Mouse (Mus musculus) hindbrain, postnatal 0 days (tissue): ENCODE data around the gene Bspry. TPM values are rescaled to one million over a fixed set of nuclear protein-coding genes. Genes with fewer than 3 reads are reported as not detected.

Experiments
- ATAC-seq: fragments of 200-750 bp; cut with Nextera tagmentation; 2 replicates; pipeline ENCODE4 v1.8.0; 2017; ENCODE audit warnings: mild to moderate bottlenecking, moderate TSS enrichment, moderate library complexity
- DNase-seq: peaks from one replicate; pipeline ENCODE4 v3.0.0-alpha.2; 2015; ENCODE audit warnings: low spot score
- H3K27ac ChIP-seq: fragments of 300-500 bp; sonication (generic); 2 replicates; pipeline ENCODE4 v1.5.1; 2014; ENCODE audit warnings: mild to moderate bottlenecking
- H3K27me3 ChIP-seq: fragments of 300-500 bp; sonication (generic); 2 replicates; pipeline ENCODE4 v1.6.1; 2014; ENCODE audit warnings: low read length, mixed read lengths; ENCODE audit not compliant: insufficient read depth
- H3K36me3 ChIP-seq: fragments of 300-500 bp; sonication (generic); 2 replicates; pipeline ENCODE4 v1.6.1; 2014; ENCODE audit warnings: low read length, mixed read lengths; ENCODE audit not compliant: insufficient read depth
- H3K4me1 ChIP-seq: fragments of 300-500 bp; sonication (generic); 2 replicates; pipeline ENCODE4 v1.6.1; 2014; ENCODE audit warnings: antibody characterized with exemption, low read length, mixed read lengths; ENCODE audit not compliant: insufficient read depth
- H3K4me2 ChIP-seq: fragments of 300-500 bp; sonication (generic); 2 replicates; pipeline ENCODE4 v1.6.1; 2014; ENCODE audit warnings: low read depth, mild to moderate bottlenecking, low read length, moderate library complexity, mixed read lengths
- H3K4me3 ChIP-seq: fragments of 300-500 bp; sonication (generic); 2 replicates; pipeline ENCODE4 v1.5.1; 2014; ENCODE audit warnings: low read length
- H3K9ac ChIP-seq: fragments of 300-500 bp; sonication (generic); replicated peaks from 2 replicates; pipeline ENCODE4 v1.6.1; 2014; ENCODE audit warnings: mild to moderate bottlenecking, low read length, moderate library complexity, mixed read lengths
- H3K9me3 ChIP-seq: fragments of 300-500 bp; sonication (generic); 2 replicates; pipeline ENCODE4 v1.6.1; 2016; ENCODE audit warnings: low read length, mixed read lengths
- CTCF ChIP-seq: IDR thresholded peaks from 2 replicates; pipeline ENCODE4 v1.5.1; 2016; ENCODE audit warnings: antibody characterized with exemption, control low read depth, low read depth
- WGBS: fragments of 180-500 bp; shearing (Covaris S2); extraction: QIAGEN DNeasy Blood & Tissue Kit; methylation state at CpG from one replicate; pipeline ENCODE4 v1.1.7; 2014; 5-methylcytosine and 5-hydroxymethylcytosine counted together
- polyA plus RNA-seq: library from polyadenylated mRNA; unstranded; fragments of >200 nt; fragmentation: Nextera tagmentation; extraction: Ambion mirVana; gene quantifications from 2 replicates; pipeline ENCODE4 v1.2.1, GENCODE M21; 2015
- total RNA-seq: library from RNA; depleted of rRNA; stranded (reverse); fragments of >200 nt; gene quantifications from 2 replicates; pipeline ENCODE4 v1.2.3, GENCODE M21; 2014

The Bspry gene
- total and polyA plus RNA-seq, 2 experiments from 2014 or later, result 0.37 to 0.96 TPM

- whole genome bisulfite sequencing, result 2% methylated on average over 38 of the region's 38 CpGs
- Histone ChIP-seq H3K9me3 (no peaks in the 10 kb centered on the region), H3K4me3 (peak overlapping the region; percentile 71), H3K4me1 (no peaks in the 10 kb centered on the region), H3K27me3 (no peaks in the 10 kb centered on the region), H3K4me2 (peak overlapping the region; percentile 81), H3K9ac (peak overlapping the region; percentile 76), H3K36me3 (peaks cover 8% of the 10 kb centered on the region; the same call in 1 of the 2 replicates), H3K27ac (peak overlapping the region; percentile 69; the same call in 1 of the 2 replicates)
- TF ChIP-seq CTCF, result no peak
- ATAC-seq (peak; percentile 96), DNase-seq (peak; percentile 94)
Measured at GRCm38 (mm10) chr4:62501964-62502732, 22.3 kb downstream of the Bspry start.

GRCm38 (mm10) chr4:62502969-62503368, 23.1 kb downstream of the Bspry start:
- no peak for DNase-seq
- no peak overlapping the region for H3K4me2 ChIP-seq
- no peaks in the 10 kb centered on the region for H3K4me1 ChIP-seq
- H3K4me3 ChIP-seq, result no peak overlapping the region
- H3K27me3 ChIP-seq, result no peaks in the 10 kb centered on the region
- WGBS, result 82% methylated on average over 7 of the region's 7 CpGs
- H3K36me3 ChIP-seq, result peaks cover 8% of the 10 kb centered on the region; the same call in 1 of the 2 replicates
- ATAC-seq, result no peak
- no peak overlapping the region for H3K27ac ChIP-seq
- H3K9ac ChIP-seq, result no peak overlapping the region
- no peak for TF ChIP-seq CTCF
- no peaks in the 10 kb centered on the region for H3K9me3 ChIP-seq

GRCm38 (mm10) chr4:62503374-62503970, 23.6 kb downstream of the Bspry start, which contains the start of gene Hdhd3:
Gene Hdhd3 (minus strand): TSS chr4:62503467.
- no peak for TF ChIP-seq CTCF
- DNase-seq (no peak), ATAC-seq (no peak)
- no peaks in the 10 kb centered on the region for H3K27me3 ChIP-seq
- peaks cover 4% of the 10 kb centered on the region; the same call in 1 of the 2 replicates for H3K36me3 ChIP-seq
- H3K4me2 ChIP-seq, result peak within 1 kb of the TSS; percentile 81
- H3K4me1 ChIP-seq, result no peaks in the 10 kb centered on the region
- H3K9ac ChIP-seq, result peak within 1 kb of the TSS; percentile 76
- peak within 1 kb of the TSS; percentile 69; the same call in 1 of the 2 replicates for H3K27ac ChIP-seq
- WGBS, result 84% methylated on average over 3 of the region's 3 CpGs
- H3K9me3 ChIP-seq, result no peaks in the 10 kb centered on the region
- peak within 1 kb of the TSS; percentile 71 for H3K4me3 ChIP-seq

GRCm38 (mm10) chr4:62505991-62506390, 26.1 kb downstream of the Bspry start:
- H3K4me2 ChIP-seq, result no peak overlapping the region

GRCm38 (mm10) chr4:62506798-62507197, 26.9 kb downstream of the Bspry start:
- no peaks in the 10 kb centered on the region for H3K4me1 ChIP-seq
- DNase-seq, result peak; percentile 58
- WGBS, result 82% methylated on average over 2 of the region's 2 CpGs

More at GRCm38 (mm10) chr4:62505991-62506390, 26.1 kb downstream of the Bspry start:
- DNase-seq (no peak), ATAC-seq (no peak)
- Histone ChIP-seq H3K4me3 (no peak overlapping the region), H3K9ac (no peak overlapping the region), H3K27ac (no peak overlapping the region), H3K4me1 (no peaks in the 10 kb centered on the region), H3K9me3 (no peaks in the 10 kb centered on the region), H3K27me3 (no peaks in the 10 kb centered on the region), H3K36me3 (peaks cover 18% of the 10 kb centered on the region)
- WGBS, result 81% methylated on average over 3 of the region's 3 CpGs
- no peak for TF ChIP-seq CTCF

GRCm38 (mm10) chr4:62508839-62509238, 29.0 kb downstream of the Bspry start:
- H3K9me3 ChIP-seq, result no peaks in the 10 kb centered on the region
- peaks cover 38% of the 10 kb centered on the region for H3K36me3 ChIP-seq
- no peak for ATAC-seq
- H3K27ac ChIP-seq, result no peak overlapping the region
- TF ChIP-seq CTCF, result no peak
- 84% methylated on average over 5 of the region's 5 CpGs for WGBS
- DNase-seq, result no peak
- H3K9ac ChIP-seq, result no peak overlapping the region
- H3K4me2 ChIP-seq, result no peak overlapping the region
- no peaks in the 10 kb centered on the region for H3K4me1 ChIP-seq
- H3K27me3 ChIP-seq, result no peaks in the 10 kb centered on the region
- H3K4me3 ChIP-seq, result no peak overlapping the region

More at GRCm38 (mm10) chr4:62506798-62507197, 26.9 kb downstream of the Bspry start:
- Histone ChIP-seq H3K4me3 (no peak overlapping the region), H3K9ac (no peak overlapping the region), H3K4me2 (no peak overlapping the region), H3K27ac (no peak overlapping the region), H3K9me3 (no peaks in the 10 kb centered on the region), H3K36me3 (peaks cover 26% of the 10 kb centered on the region), H3K27me3 (no peaks in the 10 kb centered on the region)
- ATAC-seq, result no peak
- peak; percentile 64 for TF ChIP-seq CTCF
